Mouse (Mus musculus) monocyte, adult 5-6 weeks (primary cell): ENCODE measurements around the gene Ppp1r3g. TPM values are rescaled to one million over a fixed set of nuclear protein-coding genes. Genes with fewer than 3 reads are reported as not detected.

Experiments used
- ATAC-seq: fragments of 153-309, 156-312 bp; replicated peaks from 2 replicates; pipeline ENCODE4 v1.8.0; 2017; ENCODE audit warnings: mild to moderate bottlenecking; ENCODE audit not compliant: low TSS enrichment, insufficient number of reproducible peaks, severe bottlenecking, poor library complexity, low FRiP score
- total RNA-seq: library from RNA; stranded (forward); fragments of 200-1000, 200-491, 200-594 nt; gene quantifications from 3 replicates; pipeline ENCODE4 v1.2.3, GENCODE M21; 2017

Gene Ppp1r3g
- not detected in 3 replicates for total RNA-seq

DNA sequence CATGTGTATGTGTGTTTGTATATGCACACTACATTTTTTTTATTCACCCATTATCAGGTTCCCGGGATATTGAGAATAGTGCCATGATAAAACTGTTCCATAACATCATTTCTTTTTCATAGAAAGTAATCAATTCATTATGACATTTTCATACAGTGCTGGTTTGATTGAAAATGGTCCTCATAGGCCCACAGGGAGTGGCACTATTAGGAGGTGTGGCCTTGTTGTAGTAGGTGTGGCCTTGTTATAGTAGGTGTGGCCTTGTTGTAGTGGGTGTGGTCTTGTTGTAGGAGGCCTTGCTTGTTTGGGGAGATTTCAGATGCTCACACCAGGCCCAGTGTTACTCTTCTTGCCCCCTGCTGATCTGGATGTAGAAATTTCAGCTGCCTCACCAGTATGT is at the start of gene Ppp1r3g:
Gene Ppp1r3g, plus strand, starts transcription at position 301 of the 400 bp plus-strand sequence.
- no peak for ATAC-seq

GRCm38 (mm10) chr13:35911476-35911875 is 47.2 kb upstream of the Ppp1r3g start:
- ATAC-seq, result no peak

- ATAC-seq, result no peak
Measured at GRCm38 (mm10) chr13:35937991-35938390, 20.6 kb upstream of the Ppp1r3g start.

GRCm38 (mm10) chr13:35939871-35940665 is 18.6 kb upstream of the Ppp1r3g start:
- no peak for ATAC-seq

GRCm38 (mm10) chr13:35940934-35941333 is 17.7 kb upstream of the Ppp1r3g start:
- peak; percentile 68 for ATAC-seq

DNA sequence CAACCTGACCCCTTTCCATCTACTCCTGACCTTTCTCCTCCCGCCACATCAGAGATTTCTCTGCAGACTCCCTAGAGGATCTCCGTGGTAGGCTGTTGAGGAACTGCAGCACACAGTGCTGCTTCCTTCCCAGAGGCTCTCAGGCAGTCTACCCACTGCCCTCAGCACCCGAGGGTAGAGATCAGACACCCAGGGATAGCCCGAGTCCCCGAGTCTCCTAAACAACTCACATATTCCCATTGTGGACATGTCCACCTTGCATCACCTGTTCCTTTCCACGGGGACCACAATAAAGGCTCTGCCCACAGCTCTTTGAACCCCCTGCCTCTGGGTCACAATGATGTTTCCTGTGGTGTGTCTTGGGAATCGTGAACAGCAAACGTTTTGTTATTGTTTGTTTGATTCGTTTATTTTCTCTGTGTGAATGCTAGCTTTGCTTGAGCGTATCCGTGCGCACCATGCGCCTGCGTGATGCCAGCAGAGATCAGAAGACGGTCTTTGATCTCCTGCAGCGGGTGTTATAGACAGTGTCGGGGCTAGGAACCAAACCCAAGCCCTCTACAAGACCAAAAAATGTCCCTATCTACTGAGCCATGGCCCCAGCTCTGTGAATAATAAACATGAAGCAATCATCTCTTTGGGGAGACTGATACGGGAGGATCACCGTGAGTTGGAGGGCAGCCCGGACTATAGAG is 11.8 kb upstream of the Ppp1r3g start:
- no peak for ATAC-seq

DNA sequence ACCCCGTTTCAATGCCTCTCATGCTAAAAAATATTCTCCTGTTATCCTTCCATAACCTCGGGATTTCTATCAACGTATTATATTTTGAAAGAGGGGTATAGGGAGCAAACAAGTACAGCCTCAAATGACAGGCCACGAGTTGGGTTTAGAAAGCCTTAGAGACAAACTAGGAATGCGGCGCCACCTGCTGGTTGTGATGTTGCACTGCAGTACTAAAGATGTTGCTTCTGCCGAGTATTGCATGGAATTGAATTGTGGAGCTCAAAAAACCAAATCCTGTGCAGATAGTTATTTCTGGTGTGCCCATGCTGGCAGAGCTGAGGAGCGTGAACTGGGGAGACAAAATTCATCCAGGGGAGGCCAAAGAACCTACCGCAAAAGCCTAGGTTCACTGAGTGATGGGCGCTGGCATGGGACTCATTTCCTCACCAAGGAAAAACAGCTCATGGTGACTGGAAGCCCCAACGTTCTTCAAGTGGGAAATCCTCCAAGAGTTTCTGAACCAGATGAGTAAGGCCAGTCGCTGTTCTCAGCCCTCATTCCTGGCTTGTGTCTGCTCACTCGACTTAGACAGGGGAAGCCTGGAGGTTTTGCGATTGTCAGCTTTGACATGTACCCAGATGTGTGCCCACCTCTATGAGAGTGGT is 11.2 kb upstream of the Ppp1r3g start:
- 0 out of 2 replicates have a peak, but pooled peaks have one; percentile 48 for ATAC-seq

GRCm38 (mm10) chr13:35949814-35950455 is 8.7 kb upstream of the Ppp1r3g start:
- ATAC-seq, result peak; percentile 80

DNA sequence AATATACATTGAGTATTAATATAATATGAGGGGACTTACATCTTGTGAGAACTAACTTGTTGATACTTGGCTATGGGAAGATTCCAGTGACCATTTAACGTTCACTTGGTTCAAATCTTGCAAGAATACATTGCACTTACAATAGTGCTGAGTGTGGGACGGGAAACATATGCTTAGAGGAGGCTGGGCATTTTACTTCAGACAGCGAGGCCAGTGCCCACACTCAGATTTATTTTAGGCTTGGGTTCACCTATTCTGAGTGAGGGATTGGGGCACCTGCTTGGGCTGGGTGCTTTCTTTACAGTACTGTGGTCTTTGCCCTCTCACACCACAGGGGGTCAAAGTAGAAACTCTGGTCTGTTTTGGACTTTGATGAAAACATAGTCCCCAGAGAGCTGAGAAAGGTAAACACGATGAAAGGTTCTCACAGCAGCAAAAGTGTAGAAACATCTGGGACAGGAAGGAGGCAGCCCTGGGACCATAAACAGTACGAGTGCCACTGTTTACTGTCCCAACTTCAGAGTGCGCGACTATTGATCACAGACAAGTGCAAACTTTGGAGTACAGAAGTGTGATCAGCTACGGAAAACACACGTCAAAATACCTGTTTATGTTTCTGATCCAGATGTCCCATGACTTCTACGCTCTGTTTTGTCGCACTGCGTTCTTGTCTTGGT is 890 bp downstream of the Ppp1r3g start:
- no peak for ATAC-seq

DNA sequence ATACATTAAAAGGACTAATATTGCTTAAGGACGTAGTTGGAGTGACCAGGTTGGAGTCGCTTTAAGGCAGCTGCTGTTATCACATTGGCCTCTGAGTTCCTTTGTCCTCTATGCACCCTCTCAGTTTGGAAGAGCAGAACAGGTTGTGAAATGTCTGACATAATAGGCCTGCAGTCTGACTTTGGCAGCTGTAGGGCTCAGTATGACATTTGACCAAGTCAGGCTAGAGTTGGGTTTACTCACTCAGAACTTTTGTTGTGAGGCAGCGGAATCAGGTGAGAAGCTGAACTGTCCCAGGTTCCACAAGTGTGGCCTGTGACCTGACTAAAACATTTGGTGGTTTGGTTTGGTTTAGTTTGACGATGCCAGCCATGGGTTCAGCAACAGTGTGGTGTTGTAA is 4.9 kb downstream of the Ppp1r3g start:
- no peak for ATAC-seq

- no peak for ATAC-seq
Measured at GRCm38 (mm10) chr13:35967690-35968089, 9.1 kb downstream of the Ppp1r3g start.

DNA sequence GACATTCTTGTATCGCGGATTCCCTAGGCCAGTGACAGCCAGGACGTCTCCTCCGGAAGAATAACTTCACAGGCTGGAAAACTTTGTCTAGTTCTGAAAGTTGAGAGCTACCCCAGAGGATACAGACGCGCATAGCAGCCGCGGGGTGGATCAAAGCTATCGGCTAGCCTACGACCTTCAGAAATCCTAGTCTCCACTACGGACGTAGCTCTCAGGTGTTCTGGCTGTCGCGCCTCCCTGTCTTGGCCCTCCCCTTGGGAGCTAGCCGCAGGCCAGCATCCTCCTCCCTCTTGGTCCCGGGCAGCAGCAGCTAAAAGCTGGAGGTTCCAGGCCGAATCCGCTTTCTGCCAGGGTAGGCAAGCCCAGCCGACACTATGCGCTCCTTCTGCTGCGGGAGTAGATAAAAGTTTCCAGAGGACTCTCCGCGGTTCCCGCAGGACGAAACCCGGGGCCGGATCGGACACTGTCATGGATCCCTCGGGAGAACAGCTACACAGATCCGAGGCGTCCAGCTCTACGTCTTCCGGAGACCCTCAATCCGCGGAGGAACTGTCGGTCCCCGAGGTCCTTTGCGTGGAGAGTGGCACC is 9.6 kb downstream of the Ppp1r3g start:
- ATAC-seq, result no peak

GRCm38 (mm10) chr13:35968719-35969430 is 10.2 kb downstream of the Ppp1r3g start:
- ATAC-seq, result 0 out of 2 replicates have a peak, but pooled peaks have one; percentile 5

- no peak for ATAC-seq
Measured at GRCm38 (mm10) chr13:35969431-35969721, 10.7 kb downstream of the Ppp1r3g start.

- ATAC-seq, result no peak
Measured at GRCm38 (mm10) chr13:35969829-35970228, 11.2 kb downstream of the Ppp1r3g start.

GRCm38 (mm10) chr13:35976912-35977311 is 18.3 kb downstream of the Ppp1r3g start:
- ATAC-seq, result no peak

DNA sequence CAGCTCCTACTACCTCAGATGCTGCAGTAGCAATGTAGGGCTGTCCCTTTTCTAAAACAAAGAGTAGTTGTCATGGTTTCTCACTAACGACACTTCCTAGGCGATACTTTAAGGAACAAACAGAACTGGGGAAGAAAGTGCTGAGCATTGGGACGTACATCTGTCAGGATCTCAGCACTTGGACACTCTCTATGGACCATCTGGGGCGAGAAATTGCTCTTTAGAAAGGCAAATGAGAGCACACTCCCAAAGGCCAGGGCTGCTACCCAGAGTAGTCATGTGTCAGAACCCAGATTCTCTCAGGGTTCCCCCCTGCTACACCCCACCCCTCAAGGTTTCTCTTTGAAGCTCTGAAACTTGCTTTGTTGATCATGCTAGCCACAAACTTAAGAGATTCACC is 21.8 kb downstream of the Ppp1r3g start:
- ATAC-seq, result no peak

DNA sequence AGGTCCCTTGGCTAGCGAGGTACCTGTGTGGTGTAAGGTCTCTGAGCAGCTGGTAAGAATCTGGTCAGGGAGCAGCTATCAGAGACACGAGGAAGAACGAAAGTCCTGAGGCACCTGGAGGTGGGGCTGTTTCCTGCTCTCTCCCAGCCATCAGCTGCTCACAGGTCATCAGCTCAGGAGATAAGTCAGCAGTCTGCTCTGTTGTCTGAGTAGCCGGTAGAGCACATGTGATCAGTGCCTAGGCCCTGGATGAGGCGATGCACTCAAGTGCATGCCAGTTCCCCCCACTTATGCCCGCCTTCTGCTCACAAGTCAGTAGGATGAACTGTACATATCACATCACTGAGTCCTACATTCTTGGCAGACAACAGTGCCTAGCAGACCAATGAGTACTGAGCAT is 24.3 kb downstream of the Ppp1r3g start:
- no peak for ATAC-seq
